Mouse (Mus musculus) layer of hippocampus, postnatal 25 days (tissue): Measurements from ENCODE around the gene Cluap1. TPM values are rescaled to one million over a fixed set of nuclear protein-coding genes. Genes with fewer than 3 reads are reported as not detected.
A peak's percentile ranks its signal among the peaks of the same experiment; 100 is the strongest.

Source experiments
- DNase-seq, 2 experiments: peaks; one replicate each; pipeline ENCODE4 v3.0.0; 2022; ENCODE audit warnings: mixed read lengths in 2 of 2, low spot score in 1 of 2; ENCODE audit errors: extremely low spot score in 1 of 2
- total RNA-seq, 2 experiments: library from RNA; stranded (reverse); gene quantifications; 2 replicates each; pipeline ENCODE4 v1.2.3; 2021

The Cluap1 gene
- 10 to 100 TPM; 26.8 to 29.2 TPM for total RNA-seq

DNA sequence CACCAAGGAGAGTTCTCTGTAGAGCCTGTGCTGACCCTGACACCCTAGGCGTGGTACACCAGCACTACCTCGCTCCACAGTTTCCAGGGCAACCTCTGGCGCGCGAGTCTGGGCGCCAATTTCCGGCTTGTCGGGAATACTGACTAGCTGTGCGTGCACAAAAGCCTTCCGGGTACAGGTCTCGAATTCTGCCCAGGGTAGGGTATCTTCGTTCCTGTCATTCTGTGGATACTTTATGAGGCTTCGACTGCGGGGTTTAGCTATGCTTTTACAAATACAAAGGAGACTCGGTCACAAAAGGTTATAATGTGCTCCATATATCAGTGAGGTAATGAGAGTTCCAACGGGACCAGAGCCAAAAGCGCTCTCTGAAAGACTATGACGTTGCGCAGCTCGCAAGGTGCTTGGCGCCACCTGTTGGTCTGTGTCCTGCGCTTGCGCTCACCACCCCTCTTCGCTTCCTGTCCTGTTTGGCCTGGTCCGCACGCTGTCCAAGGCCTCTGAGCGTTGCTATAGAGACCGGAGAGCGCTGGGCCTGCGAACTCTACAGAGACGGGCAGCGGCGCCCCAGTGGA lies at the start of gene Cluap1, which contains the start of gene 1700037C18Rik:
TSS of gene Cluap1 (plus strand) at position 265 of the 575 bp plus-strand sequence.
TSS of gene 1700037C18Rik (minus strand) at position 153 of the 575 bp plus-strand sequence.
- peak; percentile 88 to 89 for DNase-seq

- no peak for DNase-seq
Measured at GRCm38 (mm10) chr16:3859254-3859653, 49.3 kb upstream of the Cluap1 start.

DNA sequence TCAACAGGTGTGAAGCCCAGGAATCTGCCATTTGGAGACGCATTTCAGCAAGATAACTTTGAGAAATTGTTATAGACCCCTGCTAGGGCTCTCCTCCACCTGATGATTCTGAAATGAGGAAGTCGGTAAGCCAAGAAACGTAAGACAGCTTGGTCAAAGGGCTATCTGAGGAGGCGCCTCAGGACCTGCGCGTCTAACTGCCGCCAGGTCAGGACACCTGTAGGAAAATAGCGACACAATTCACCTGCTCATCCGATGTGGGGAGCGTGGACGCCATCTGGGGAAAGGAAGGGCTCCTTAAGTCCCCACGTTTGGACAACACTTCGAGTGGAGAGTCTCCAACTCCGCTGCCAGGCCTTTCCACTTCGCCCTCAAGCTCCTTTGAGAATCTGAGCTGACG lies 36.8 kb upstream of the Cluap1 start:
- no peak for DNase-seq

GRCm38 (mm10) chr16:3872216-3873047 lies 36.2 kb upstream of the Cluap1 start, which contains the start of gene Naa60:
TSS of gene Naa60 (plus strand) at chr16:3872375.
- peak; percentile 67 to 68 for DNase-seq

GRCm38 (mm10) chr16:3876346-3876745 lies 32.3 kb upstream of the Cluap1 start:
- DNase-seq = no peak

GRCm38 (mm10) chr16:3884201-3885064 lies 24.2 kb upstream of the Cluap1 start, which contains the start of the genes Zfp597 and Gm20695:
TSS of gene Zfp597 (minus strand) at chr16:3884561.
TSS of gene Gm20695 (plus strand) at chr16:3884648.
- DNase-seq = peak; percentile 86 to 91

DNA sequence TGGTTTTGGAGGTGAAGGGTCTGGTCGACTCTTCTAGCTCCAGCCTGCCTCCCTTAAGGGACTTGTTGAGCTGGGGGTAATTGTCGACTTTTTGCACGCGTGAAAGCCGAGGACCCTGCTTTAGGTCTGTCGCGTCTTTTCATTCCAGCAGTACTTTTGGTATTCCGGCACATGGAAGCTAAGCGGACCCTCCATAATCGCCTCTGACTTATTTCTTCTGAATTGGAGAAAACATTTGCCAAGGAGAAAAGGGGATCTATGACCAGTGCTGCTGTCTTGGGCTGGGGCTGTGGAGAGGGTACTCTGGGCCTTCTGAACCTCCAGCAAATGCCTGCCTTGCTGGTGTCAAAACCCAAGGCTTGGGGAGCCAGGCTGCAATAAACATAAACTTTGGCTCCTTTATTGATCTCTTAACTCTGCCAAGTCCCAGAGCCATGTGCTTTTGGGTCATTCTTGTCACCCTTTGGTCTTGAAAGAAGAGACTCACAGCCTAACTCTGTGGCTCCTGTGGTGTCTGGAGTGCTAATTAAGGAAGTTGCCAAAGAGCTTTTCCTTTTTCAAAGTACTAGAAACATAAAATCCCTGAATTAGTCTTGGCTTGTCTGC lies 23.4 kb upstream of the Cluap1 start:
- DNase-seq = no peak

DNA sequence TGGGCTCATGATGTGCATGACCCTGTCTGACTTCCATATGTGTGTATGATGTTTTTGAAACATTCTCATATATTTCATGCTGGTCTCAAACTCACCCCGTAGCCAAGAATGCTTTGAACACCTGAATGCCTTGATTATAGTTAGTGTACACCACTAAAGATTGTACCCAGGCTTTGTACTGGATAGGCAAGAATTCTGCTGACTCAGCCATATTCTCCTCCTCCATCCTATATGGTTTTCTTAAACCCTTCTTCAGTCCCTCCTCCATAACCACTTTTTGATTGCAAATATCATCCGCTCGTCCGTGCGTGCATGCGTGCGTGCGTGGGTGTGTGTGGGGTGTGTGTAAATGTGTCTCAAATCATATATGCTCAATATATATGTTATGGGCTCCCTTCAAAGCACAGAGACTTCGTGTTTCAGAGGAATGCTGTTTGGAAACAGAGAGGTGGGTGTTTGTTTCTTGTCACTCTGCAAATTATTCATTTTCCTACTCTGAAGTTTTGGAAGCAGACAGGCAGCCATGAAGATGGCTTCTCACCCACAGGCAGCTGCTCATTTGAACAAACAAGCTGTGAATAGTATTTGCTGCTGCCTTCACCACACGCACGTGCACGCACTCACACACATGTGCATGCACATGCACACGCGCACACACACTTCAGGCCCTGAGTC lies 16.8 kb upstream of the Cluap1 start:
- no peak for DNase-seq

- no peak for DNase-seq
Measured at GRCm38 (mm10) chr16:3893739-3894138, 14.9 kb upstream of the Cluap1 start.

GRCm38 (mm10) chr16:3895173-3895792 lies 13.3 kb upstream of the Cluap1 start:
- no peak for DNase-seq

GRCm38 (mm10) chr16:3896046-3896445 lies 12.6 kb upstream of the Cluap1 start:
- no peak for DNase-seq

DNA sequence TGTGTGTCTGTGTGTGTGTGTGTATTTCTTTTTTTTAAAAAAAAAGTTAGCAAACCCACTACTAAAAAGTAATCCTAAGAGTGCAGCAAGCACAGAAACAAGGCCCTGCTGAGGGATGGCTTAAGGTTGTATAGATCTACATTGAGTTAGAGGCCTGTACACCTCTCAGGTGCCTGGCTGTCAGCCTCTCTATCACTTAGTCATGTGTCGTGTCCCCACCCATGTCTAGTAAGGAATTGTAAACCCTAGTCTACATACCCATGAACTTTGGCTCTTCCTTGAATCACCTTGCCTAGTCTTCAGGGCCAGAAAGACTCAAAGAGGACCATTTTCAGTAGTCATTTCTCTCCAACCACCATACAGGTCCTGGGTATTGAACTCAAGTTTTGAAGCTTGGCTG lies 12.0 kb upstream of the Cluap1 start:
- DNase-seq = no peak

- DNase-seq = no peak
Measured at GRCm38 (mm10) chr16:3907471-3907870, 1.1 kb upstream of the Cluap1 start.

DNA sequence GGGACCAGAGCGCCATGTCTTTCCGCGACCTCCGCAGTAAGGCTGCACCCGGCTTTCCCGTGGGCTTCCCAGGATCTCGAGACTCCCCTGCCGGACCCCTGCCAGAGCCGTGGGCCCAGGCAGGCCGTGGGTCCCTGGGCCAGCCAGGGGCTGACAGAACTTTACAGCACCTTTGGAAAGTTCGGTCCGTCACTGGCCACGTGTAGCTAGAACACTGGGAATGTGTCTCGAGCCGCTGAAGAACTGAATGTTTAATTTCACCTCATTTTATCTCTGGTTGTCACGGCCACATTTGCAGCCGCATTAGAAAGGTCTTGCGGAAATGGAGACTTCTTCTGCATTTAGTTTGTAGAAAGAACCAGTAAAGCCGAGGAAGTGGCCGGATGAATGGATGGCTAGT lies 517 bp downstream of the Cluap1 start:
- no peak for DNase-seq

DNA sequence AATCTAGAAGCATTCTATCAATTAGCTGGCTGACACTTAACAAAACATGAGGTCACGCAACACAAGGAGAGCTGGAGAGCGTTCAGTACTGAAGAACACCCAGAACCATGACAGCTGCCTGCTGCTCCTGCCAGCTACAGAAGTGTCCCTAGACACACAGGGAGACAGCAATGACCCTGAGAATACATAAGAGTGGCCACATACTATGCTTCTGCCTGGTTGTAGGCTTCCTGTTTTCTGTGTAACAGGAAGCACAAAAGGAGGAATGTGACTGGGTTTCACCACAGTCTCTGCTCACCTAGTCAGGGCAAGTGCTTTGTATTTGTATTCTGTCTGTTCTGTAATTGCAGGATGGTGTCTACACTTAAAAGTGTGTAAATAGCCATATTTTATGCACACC lies 12.2 kb downstream of the Cluap1 start:
- DNase-seq = no peak

DNA sequence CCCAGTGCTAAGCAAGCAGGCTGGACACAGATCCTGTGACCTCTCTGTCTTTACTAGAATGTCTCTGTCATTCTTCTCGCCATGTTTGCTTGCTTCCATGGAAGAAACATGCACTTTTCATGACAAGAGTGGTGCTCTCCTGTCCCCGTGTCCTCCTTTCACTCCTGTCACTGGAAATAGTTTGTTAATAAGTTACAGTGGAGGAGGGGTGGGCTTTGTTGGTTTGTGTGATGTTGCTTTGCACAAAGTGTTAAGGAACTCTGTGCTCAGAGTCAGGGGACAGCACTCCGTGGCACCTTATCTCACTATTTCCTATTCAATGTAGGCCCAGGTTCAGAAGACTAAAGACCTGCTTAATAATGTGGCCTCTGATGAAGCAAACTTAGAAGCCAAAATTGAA lies 14.9 kb downstream of the Cluap1 start:
- DNase-seq = no peak

DNA sequence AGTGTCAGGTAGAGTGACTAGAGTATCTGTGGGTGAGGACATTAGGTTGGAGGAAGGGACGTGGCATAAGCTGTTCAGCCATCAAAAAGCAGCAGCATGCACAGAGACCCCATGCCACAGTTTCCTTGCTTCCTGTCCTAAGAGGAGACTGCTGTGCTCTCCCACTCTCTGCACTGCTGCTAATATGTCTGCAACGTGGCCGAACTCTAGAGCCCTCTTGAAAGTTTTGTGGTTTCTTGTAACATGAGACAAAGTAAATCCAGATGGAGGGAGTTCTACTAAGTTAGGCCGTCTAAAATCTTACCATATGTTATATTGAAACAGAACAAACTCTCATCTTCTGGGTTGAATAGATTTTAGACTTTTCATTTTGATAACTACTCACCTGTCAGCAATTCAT lies 15.4 kb downstream of the Cluap1 start:
- DNase-seq = no peak

DNA sequence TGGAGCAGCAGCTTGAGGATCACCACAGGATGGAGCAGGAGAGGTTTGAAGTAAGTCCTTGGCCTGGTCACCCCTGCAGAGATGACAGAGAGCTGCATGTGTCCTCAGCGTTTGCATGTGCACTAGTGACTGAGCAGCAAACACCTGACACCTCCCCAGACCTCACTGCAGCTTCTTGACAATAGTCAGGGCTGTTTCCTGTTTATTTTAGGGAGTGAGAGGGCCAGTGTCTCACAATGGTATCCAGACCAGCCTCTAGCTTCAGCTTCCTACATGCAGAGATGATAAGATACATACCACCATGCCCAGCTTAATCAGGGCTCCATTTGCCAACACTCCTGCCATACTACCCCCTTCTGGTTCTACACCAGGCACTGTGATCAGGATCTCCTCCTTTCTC lies 20.0 kb downstream of the Cluap1 start:
- no peak for DNase-seq

DNA sequence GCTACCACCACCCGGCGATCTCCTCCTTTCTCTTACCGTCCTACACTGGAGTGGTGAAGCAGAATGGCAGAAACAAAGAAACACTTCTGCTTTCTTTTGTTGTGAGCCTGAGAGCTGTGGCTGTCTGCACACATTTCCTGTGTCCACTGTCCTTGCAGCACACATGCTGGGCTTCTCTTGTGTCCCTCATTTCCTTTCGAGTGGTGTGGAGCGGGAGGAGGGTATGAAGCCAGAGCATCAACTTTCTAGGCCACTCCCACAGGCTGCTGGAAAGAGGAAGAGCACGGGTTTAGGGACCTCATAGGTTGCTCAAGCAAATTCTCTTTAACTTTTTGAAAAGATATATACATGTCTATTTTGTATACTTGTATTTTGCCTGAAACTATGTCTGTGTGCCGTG lies 20.6 kb downstream of the Cluap1 start:
- no peak for DNase-seq
